Mouse (Mus musculus) left cerebral cortex, adult 11 months (tissue): ENCODE measurements around the gene Svopl.

Experiments used
- DNase-seq: peaks from one replicate; pipeline ENCODE4 v3.0.0; 2022; ENCODE audit warnings: low spot score

Svopl gene

DNA sequence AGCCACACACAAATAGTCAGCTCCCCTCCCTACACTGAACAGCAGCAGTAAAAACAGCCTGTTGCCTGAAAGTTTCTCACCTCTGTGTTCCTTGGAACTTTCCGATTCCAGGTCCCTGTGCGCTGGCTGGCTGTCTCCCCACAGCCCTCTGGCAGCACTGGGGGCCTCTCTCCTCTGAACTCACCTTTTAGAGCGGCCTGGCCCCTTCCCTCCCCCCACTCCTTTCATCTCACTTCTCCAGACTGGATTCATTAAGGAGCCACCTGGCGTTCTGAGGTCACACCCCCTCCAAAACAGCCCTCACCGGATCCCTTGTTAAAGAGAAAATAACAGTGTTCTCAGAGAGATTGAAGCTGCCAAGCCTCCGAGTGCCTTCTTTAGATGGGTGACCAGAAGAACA, at the start of gene Svopl:
Gene Svopl (minus strand): TSS at position 159 of the 400 bp plus-strand sequence.
- no peak for DNase-seq

- no peak for DNase-seq
Measured at GRCm38 (mm10) chr6:38094701-38095100, 47.9 kb upstream of the Svopl start.

DNA sequence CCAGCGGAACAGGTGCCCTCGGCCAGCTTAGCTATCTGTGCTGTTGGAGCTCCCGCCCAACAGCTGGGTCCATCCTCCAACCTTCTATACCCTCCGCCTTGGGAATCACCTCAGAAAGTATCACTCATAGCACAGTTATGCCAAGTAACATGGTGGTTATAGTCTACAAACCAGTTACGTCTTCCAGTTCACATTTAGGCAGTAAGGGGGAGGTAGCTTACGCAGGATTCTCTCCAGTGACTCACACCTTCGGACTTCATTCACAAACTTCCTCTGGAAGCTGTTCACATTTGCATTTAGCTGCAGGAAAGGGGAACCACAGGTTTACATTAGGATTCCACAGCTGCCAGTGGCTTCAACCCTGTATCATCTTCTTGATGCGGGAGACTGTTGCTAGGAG, 45.7 kb upstream of the Svopl start:
- no peak for DNase-seq

DNA sequence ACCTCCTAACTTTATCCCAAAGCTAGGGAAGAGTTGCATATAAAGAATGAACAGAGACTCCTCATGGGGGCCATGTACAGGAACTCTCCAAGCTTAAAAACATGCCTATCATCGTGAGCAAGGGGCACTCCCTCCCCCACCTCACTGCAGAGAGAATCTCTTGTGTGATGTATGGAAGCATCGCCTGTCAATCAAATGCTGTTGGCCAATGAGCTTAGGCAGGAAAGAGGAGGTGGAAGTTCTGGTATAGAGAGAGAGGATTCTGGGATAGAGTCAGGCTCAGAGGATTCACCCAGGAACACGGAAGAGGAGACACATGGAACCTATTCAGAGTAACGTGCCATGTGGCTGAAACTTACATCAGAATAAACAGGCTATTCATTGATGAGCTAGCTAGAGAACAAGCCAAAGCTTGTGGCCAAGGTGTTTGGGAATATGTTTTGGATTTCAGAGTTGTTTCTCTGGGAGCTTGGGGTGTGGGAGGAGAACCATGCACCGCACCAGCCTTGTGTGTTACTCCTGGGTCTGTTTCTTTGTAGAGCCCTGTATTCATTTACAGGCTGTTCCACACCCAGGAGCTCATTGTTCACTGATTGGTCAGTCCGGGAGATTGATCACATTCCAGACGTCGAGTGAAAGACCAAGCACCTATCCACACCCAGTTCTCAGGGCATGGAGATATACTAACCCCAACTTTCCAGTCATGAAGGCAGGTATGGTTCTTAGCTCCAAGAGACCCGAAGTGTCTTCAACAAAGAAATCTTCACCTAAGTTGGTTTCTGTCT, 40.6 kb upstream of the Svopl start:
- no peak for DNase-seq

- no peak for DNase-seq
Measured at GRCm38 (mm10) chr6:38083204-38083603, 36.4 kb upstream of the Svopl start.

- DNase-seq, result no peak
Measured at GRCm38 (mm10) chr6:38081727-38082341, 35.0 kb upstream of the Svopl start.

- DNase-seq, result no peak
Measured at GRCm38 (mm10) chr6:38080364-38080763, 33.6 kb upstream of the Svopl start.

- no peak for DNase-seq
Measured at GRCm38 (mm10) chr6:38073592-38073991, 26.8 kb upstream of the Svopl start.

DNA sequence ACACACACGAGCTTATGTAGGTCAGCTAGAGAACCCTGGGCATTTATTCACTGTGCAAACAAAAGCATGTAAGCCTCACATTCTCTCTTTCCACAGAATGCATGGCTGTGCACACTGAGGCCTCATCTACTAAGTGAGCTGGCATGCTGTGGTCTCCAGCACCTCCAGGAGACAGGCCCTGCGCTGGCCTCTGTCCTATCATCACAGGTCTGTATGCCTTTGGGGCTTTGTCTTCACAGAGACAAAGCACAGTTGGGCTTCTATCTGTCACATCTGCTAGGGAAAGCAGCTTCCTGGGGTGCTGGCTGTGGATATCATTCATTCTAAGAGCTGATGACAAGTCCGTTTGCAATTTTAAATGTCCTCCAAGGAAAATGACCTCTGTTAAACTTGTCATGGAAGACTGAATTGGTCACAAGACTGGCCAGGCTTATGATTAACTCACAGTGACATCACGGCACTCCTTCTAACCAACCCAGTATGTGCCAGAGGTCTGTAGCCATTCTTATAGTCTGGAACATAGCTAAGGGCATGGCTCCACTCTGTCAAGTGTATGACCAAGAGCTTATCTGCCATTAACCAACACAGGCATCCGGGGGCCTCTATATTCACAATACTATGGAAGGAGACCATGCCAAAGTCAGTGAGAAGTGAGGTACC, 25.5 kb upstream of the Svopl start:
- DNase-seq, result no peak

DNA sequence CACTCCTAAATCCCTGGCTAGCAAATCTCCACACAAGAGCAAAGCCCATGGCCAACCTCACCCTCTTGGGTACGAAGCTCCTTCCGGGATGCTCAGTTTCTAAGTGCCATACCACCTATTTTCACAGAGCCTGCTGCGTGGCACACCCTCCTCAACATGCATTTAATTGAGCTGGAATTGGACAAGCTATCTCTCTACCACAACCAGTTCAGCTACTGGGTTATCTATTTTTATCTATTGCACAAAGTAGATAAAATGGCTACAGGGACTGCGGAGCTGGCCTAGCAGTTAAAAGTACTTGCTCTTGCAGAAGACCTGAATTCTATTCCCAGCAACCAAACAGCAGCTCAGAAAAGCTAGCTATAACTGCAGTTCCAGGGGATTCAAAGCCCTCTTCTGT, 24.5 kb upstream of the Svopl start:
- no peak for DNase-seq

GRCm38 (mm10) chr6:38066215-38066614, 19.4 kb upstream of the Svopl start:
- DNase-seq, result peak; percentile 29

DNA sequence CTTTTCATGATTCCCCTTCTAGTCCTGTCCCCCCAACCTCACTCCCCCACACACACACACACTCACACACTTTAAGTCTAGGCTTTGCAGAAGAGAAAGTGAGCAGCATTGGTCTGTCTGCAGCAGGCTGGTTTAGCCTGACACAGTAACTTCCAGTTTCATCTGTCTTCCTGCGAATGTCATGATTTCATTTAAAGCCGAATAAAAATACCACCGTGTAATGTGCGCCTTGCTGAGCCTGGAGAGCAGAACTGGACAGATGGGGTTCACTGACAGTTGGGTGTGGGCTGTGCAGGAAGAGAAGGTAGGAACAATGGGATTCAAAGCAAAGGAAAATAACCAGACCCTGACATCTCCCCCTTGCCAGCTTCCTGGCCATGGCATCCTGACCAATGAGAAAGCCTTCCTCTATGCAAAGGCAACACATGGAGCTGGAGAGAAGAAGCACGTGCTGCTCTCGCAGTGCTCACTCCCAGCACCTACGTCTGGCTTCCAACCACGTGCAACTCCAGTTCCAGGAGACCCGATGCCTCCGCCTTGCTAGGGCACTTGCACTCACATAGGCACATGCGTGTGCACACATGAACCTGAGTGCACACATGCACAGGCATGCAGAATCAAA, 18.8 kb upstream of the Svopl start:
- DNase-seq, result peak; percentile 22

GRCm38 (mm10) chr6:38065122-38065500, 18.3 kb upstream of the Svopl start:
- DNase-seq, result peak; percentile 47

GRCm38 (mm10) chr6:38064621-38065020, 17.8 kb upstream of the Svopl start:
- DNase-seq, result no peak

- DNase-seq, result no peak
Measured at GRCm38 (mm10) chr6:38058805-38059204, 12.0 kb upstream of the Svopl start.

- no peak for DNase-seq
Measured at GRCm38 (mm10) chr6:38055471-38056330, 8.9 kb upstream of the Svopl start.

DNA sequence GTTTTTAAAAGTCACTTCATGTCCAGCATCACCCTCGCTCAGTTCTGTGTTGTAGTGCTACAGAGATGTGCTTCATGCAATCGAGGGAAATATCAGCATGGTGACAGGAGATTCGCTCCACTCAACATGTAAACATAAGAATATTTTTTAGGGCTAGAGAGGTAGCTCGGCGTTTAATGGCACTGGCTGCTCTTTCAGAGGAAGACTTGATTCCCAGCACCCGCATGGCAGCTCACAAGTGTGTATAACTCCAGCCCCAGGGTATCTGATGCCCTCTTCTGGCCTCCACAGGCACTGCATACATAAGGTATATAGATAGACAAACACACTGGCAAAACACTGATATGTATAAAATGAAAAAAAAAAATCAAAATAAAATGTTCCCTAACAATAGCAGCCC, 2.8 kb upstream of the Svopl start:
- no peak for DNase-seq

- no peak for DNase-seq
Measured at GRCm38 (mm10) chr6:38048800-38049561, 2.2 kb upstream of the Svopl start.

DNA sequence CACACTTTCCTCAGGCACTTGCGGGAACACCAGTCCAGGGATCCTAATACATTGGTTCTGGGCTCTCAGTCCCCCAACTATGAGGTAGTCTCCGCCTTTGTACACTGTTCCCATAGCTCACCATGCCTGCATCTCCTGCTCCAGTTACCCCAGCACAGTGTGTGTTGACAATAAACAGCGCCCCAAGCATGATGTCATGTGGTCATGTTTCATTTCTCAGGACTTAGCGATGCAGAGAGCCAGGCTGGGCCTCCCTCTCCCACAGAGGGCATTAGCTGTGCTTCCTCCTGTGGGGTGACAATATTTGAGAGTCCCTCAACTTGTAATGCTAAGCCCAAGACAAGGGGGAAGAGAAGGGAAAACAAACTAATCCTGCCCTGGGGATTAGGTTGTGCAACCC, 1.2 kb upstream of the Svopl start:
- no peak for DNase-seq

- DNase-seq, result no peak
Measured at GRCm38 (mm10) chr6:38032801-38033566, 13.8 kb downstream of the Svopl start.
